Mouse (Mus musculus): ENCODE data around the gene Mthfd1l. TPM values are rescaled to one million over a fixed set of nuclear protein-coding genes. Genes with fewer than 3 reads are reported as not detected.
"Not testable (repeated sequence)": the region's sequence is repeated elsewhere in the genome, so short reads cannot be mapped to it uniquely, and the experiment has no call there.

Mthfd1l gene
- polyA plus RNA-seq, 1 experiment from 2014 or later = 23.9 TPM

DNA sequence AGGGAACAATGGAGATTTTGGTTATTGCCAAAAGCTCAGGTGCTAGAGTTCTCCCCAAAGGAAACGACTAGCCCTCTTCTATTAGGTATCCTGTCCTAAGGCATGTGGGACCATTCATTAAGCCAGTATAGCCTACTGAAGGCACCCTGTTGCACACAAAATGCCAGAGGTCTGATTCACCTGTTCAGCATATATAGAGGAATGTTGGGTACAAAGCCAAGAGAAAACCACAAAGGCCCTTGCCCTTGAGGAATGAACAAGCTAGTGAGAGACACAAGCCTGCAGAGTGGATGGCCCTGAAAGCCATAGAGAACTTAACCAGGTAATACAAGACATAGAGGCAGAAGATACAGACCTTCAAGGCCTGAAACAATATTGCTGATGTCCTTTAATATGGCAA lies 148.3 kb downstream of the Mthfd1l start:
- Histone ChIP-seq H3K9me3 (ENCODE audit: control insufficient read depth, low read length) (no peaks in the 10 kb centered on the region), H3K4me2 (ENCODE audit: low read length) (no peak overlapping the region), H3K9ac (ENCODE audit: low read length) (no peak overlapping the region), H3K4me3 (ENCODE audit: low read depth, low read length) (no peak overlapping the region), H3K4me1 (replicated peaks; ENCODE audit: control insufficient read depth, insufficient read depth, low read length) (peaks cover 37% of the 10 kb centered on the region), H3K36me3 (ENCODE audit: control insufficient read depth, insufficient read depth, low read length) (no peaks in the 10 kb centered on the region), H3K27ac (ENCODE audit: low read depth) (peak overlapping the region; percentile 54; the same call in 1 of the 2 replicates), H3K27me3 (replicated peaks; ENCODE audit: control insufficient read depth, insufficient read depth, low read length) (no peaks in the 10 kb centered on the region)
- 76% methylated on average over 1 of the region's 1 CpGs for WGBS
- ATAC-seq (replicated peaks; ENCODE audit: low FRiP score, low TSS enrichment, low read depth) (no peak), DNase-seq (ENCODE audit: low spot score) (no peak)

DNA sequence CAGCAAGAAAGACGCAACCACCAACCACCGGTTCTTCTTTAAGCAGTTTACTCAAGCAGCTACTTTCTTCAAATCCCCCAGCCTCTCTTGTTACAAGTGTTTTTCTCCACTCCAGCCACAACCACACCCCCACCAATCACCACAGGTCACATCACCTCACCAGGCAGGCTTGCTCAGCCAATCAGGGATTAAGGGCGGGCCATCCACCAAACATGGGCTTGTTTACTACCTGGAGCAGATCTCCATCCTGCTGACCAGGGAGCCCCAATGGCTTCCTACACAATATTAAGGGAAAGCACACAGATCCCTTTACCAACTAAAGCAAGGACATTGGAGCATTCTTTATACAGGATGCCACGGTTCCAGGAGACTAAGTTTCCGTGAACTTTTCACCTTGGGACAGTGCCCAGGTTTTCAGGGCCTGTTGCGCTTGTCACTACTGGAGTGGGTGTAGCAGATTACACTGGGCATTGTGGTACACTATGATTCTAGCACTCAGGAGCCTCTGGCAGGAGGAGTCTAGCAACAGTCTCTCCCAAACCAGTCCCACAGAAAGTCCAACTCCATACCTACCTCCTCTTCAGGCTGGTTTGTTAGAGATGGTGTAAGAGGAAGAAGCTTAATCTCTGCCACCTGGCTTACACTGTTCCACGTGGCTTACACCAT lies 150.5 kb downstream of the Mthfd1l start:
- H3K27me3 ChIP-seq (replicated peaks; ENCODE audit: control insufficient read depth, insufficient read depth, low read length); H3K36me3 ChIP-seq (ENCODE audit: control insufficient read depth, insufficient read depth, low read length); H3K4me2 ChIP-seq (ENCODE audit: low read length); H3K9ac ChIP-seq (ENCODE audit: low read length); H3K9me3 ChIP-seq (ENCODE audit: control insufficient read depth, low read length); H3K27ac ChIP-seq (ENCODE audit: low read depth); ATAC-seq (replicated peaks; ENCODE audit: low FRiP score, low TSS enrichment, low read depth); H3K4me3 ChIP-seq (ENCODE audit: low read depth, low read length); DNase-seq (ENCODE audit: low spot score): not testable (repeated sequence)
- H3K4me1 ChIP-seq (replicated peaks; ENCODE audit: control insufficient read depth, insufficient read depth, low read length) = peaks cover 21% of the 10 kb centered on the region
- 85% methylated on average over 7 of the region's 7 CpGs for WGBS

DNA sequence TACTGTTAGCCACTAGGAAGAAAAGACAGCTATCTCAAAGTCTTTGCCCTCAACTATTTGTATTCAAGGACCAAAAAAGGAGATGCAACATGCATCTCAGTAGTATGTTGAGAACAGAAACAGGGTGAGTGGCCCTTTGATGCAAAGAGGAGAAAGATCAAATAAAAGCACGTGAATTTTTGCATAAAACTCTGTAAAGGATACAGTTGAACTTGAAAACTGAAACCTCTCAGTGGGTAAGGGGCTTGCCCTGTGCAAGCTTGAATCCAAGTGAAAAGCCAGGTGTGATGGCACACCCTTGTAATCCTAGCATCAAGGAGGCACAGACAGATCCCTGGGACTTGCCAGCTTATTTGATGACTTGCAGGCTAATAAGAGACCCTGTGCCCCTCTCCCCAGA lies 151.2 kb downstream of the Mthfd1l start:
- Histone ChIP-seq H3K4me3 (ENCODE audit: low read depth, low read length) (no peak overlapping the region), H3K9ac (ENCODE audit: low read length) (no peak overlapping the region), H3K27ac (ENCODE audit: low read depth) (no peak overlapping the region), H3K4me2 (ENCODE audit: low read length) (no peak overlapping the region), H3K4me1 (replicated peaks; ENCODE audit: control insufficient read depth, insufficient read depth, low read length) (peaks cover 21% of the 10 kb centered on the region), H3K27me3 (replicated peaks; ENCODE audit: control insufficient read depth, insufficient read depth, low read length) (no peaks in the 10 kb centered on the region), H3K9me3 (ENCODE audit: control insufficient read depth, low read length) (no peaks in the 10 kb centered on the region), H3K36me3 (ENCODE audit: control insufficient read depth, insufficient read depth, low read length) (no peaks in the 10 kb centered on the region)
- DNase-seq (ENCODE audit: low spot score) = no peak
- WGBS = 83% methylated on average over 1 of the region's 1 CpGs
- ATAC-seq (replicated peaks; ENCODE audit: low FRiP score, low TSS enrichment, low read depth) = no peak

DNA sequence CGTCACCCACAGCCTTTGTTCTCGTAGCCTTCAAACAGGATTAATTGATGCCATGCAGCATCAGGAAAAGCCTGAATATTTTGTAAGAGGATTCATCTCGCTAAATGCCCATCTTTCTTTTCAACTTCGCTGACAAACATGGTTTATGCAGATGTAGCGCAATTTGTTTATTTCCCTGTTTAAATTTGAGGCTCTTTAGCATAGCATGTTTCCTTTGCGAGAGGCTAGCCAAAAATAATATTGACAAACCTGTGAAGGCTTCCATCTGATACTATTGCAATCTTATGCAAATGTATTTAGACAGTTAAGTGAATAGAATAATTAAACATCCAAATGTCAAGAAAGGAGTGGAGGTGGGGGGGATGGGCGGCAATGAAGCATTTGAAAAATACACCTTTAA lies 152.3 kb downstream of the Mthfd1l start:
- Histone ChIP-seq H3K36me3 (ENCODE audit: control insufficient read depth, insufficient read depth, low read length) (no peaks in the 10 kb centered on the region), H3K4me3 (ENCODE audit: low read depth, low read length) (no peak overlapping the region), H3K27me3 (replicated peaks; ENCODE audit: control insufficient read depth, insufficient read depth, low read length) (no peaks in the 10 kb centered on the region), H3K9me3 (ENCODE audit: control insufficient read depth, low read length) (no peaks in the 10 kb centered on the region), H3K27ac (ENCODE audit: low read depth) (no peak overlapping the region), H3K4me1 (replicated peaks; ENCODE audit: control insufficient read depth, insufficient read depth, low read length) (peaks cover 20% of the 10 kb centered on the region), H3K9ac (ENCODE audit: low read length) (no peak overlapping the region), H3K4me2 (ENCODE audit: low read length) (no peak overlapping the region)
- no peak for ATAC-seq (replicated peaks; ENCODE audit: low FRiP score, low TSS enrichment, low read depth)
- DNase-seq (ENCODE audit: low spot score) = no peak
- WGBS = 80% methylated on average over 7 of the region's 7 CpGs

DNA sequence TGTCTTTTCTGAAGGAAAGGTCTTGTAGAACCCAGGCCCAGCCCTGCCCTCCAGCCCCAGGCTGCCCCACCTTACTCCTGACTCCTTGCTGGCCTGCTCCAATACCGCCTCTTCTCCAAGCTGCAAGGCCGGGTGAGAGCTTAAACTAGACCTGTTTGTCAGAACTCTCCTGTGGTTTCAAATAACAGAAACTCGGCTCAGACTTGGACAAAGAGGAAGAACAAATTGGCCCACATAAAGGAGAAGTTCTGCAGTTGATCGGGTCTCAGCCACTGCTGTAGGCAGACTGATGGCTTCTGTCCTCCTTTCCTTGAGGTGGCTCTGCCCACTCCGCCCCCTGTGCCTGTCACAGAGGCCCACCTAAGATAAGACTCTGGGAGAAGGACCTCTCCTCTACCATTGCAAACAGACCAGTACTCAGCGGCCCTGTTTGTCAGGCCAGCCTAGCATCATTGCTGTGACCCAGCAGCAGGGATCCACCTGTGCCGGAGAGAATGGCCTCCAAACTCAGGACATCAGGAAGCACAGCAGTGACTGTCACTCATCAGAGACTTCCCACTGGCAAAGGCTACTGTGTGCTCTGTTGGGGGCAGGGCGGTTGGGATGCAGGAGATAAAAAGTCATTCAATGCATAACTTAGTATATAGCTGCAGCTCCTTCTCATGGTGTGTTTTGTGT lies 153.6 kb downstream of the Mthfd1l start:
- no peak overlapping the region for H3K4me2 ChIP-seq (ENCODE audit: low read length)
- H3K27me3 ChIP-seq (replicated peaks; ENCODE audit: control insufficient read depth, insufficient read depth, low read length) = no peaks in the 10 kb centered on the region
- WGBS = 56% methylated on average over 8 of the region's 8 CpGs
- ATAC-seq (replicated peaks; ENCODE audit: low FRiP score, low TSS enrichment, low read depth) (no peak), DNase-seq (ENCODE audit: low spot score) (no peak)
- H3K4me3 ChIP-seq (ENCODE audit: low read depth, low read length) = no peak overlapping the region
- H3K9ac ChIP-seq (ENCODE audit: low read length) = no peak overlapping the region
- H3K9me3 ChIP-seq (ENCODE audit: control insufficient read depth, low read length) = no peaks in the 10 kb centered on the region
- H3K4me1 ChIP-seq (replicated peaks; ENCODE audit: control insufficient read depth, insufficient read depth, low read length) = peaks cover 11% of the 10 kb centered on the region; the same call in 1 of the 2 replicates
- H3K27ac ChIP-seq (ENCODE audit: low read depth) = no peak overlapping the region
- no peaks in the 10 kb centered on the region for H3K36me3 ChIP-seq (ENCODE audit: control insufficient read depth, insufficient read depth, low read length)

DNA sequence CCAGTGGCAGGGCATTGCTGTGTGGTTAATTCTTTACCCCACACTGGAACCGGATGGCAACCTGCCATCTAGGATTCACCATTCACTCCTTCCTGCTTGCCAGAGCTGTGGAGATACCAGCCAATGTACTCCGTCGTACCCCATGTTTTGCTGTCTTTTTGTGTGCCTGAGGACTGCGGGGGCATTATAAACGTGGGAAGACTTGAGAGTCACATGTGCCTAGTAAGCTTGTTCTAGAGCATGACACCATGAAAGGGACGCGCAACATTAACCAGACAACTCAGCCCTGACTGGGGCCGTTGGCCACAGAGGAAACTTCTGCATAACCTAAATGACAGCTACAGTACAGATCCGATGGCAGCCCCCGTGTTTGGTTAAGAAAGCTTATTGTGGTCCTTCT lies 155.5 kb downstream of the Mthfd1l start:
- Histone ChIP-seq H3K27ac (ENCODE audit: low read depth) (no peak overlapping the region), H3K4me3 (ENCODE audit: low read depth, low read length) (no peak overlapping the region), H3K4me2 (ENCODE audit: low read length) (no peak overlapping the region), H3K9me3 (ENCODE audit: control insufficient read depth, low read length) (no peaks in the 10 kb centered on the region), H3K9ac (ENCODE audit: low read length) (no peak overlapping the region), H3K36me3 (ENCODE audit: control insufficient read depth, insufficient read depth, low read length) (no peaks in the 10 kb centered on the region), H3K27me3 (replicated peaks; ENCODE audit: control insufficient read depth, insufficient read depth, low read length) (no peaks in the 10 kb centered on the region), H3K4me1 (replicated peaks; ENCODE audit: control insufficient read depth, insufficient read depth, low read length) (peaks cover 11% of the 10 kb centered on the region; the same call in 1 of the 2 replicates)
- ATAC-seq (replicated peaks; ENCODE audit: low FRiP score, low TSS enrichment, low read depth) = no peak
- DNase-seq (ENCODE audit: low spot score) = no peak
- 72% methylated on average over 10 of the region's 10 CpGs for WGBS

DNA sequence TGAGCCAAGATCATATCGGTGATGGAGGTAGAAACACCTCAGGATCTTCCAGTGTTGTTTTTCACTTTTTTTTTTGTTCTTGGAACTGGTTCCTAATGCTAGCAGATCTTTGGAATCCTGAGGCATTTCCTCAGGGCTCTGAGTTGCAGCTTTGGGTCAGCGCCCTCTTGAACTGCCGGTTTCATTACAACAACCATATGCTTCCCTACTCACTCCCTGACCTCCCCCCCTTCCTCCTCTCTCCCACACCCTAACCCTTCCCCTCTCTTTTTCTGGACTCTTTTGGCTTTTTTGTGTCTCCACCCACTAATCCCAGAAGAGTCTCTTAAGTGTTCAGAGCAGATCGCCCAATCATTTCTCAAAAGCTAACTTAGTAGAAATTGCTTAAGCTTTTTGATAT lies 156.0 kb downstream of the Mthfd1l start:
- no peak overlapping the region for H3K4me3 ChIP-seq (ENCODE audit: low read depth, low read length)
- no peak for DNase-seq (ENCODE audit: low spot score)
- H3K9me3 ChIP-seq (ENCODE audit: control insufficient read depth, low read length) = no peaks in the 10 kb centered on the region
- H3K27me3 ChIP-seq (replicated peaks; ENCODE audit: control insufficient read depth, insufficient read depth, low read length) = no peaks in the 10 kb centered on the region
- H3K27ac ChIP-seq (ENCODE audit: low read depth) = no peak overlapping the region
- no peaks in the 10 kb centered on the region for H3K36me3 ChIP-seq (ENCODE audit: control insufficient read depth, insufficient read depth, low read length)
- no peak for ATAC-seq (replicated peaks; ENCODE audit: low FRiP score, low TSS enrichment, low read depth)
- H3K9ac ChIP-seq (ENCODE audit: low read length) = no peak overlapping the region
- H3K4me1 ChIP-seq (replicated peaks; ENCODE audit: control insufficient read depth, insufficient read depth, low read length) = peaks cover 11% of the 10 kb centered on the region; the same call in 1 of the 2 replicates
- H3K4me2 ChIP-seq (ENCODE audit: low read length) = no peak overlapping the region
- whole genome bisulfite sequencing = 60% methylated on average over 4 of the region's 4 CpGs

DNA sequence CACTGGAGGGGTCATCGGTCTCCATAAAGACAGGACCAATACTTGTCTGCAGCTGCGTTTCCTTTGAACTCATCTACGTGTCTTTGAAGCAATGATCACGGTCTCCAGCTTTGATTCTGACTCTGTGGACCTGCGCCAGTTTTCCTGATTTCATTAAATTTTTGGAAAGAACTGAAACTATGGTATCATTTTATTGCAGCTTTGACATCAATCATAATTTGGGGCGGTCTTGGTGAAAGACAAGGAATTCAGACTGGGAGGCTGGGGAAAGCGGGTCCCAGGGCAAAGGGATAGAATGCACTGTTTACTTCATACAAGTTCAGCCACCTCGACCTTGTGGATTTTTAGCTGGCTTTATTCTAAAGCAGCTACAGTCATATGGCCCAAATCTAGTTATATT lies 156.5 kb downstream of the Mthfd1l start:
- no peak overlapping the region for H3K4me2 ChIP-seq (ENCODE audit: low read length)
- no peak overlapping the region for H3K9ac ChIP-seq (ENCODE audit: low read length)
- H3K27ac ChIP-seq (ENCODE audit: low read depth) = no peak overlapping the region
- H3K27me3 ChIP-seq (replicated peaks; ENCODE audit: control insufficient read depth, insufficient read depth, low read length) = no peaks in the 10 kb centered on the region
- no peak for ATAC-seq (replicated peaks; ENCODE audit: low FRiP score, low TSS enrichment, low read depth)
- no peak overlapping the region for H3K4me3 ChIP-seq (ENCODE audit: low read depth, low read length)
- 83% methylated on average over 8 of the region's 8 CpGs for WGBS
- no peaks in the 10 kb centered on the region for H3K9me3 ChIP-seq (ENCODE audit: control insufficient read depth, low read length)
- DNase-seq (ENCODE audit: low spot score) = no peak
- no peaks in the 10 kb centered on the region for H3K36me3 ChIP-seq (ENCODE audit: control insufficient read depth, insufficient read depth, low read length)
- H3K4me1 ChIP-seq (replicated peaks; ENCODE audit: control insufficient read depth, insufficient read depth, low read length) = peaks cover 11% of the 10 kb centered on the region; the same call in 1 of the 2 replicates
